Mouse (Mus musculus) activated CD4-positive, CD25-positive, alpha-beta regulatory T cell, adult 4 months (primary cell): ENCODE results near the gene Ptbp1. TPM values are rescaled to one million over a fixed set of nuclear protein-coding genes. Genes with fewer than 3 reads are reported as not detected.
A peak's percentile ranks its signal among the peaks of the same experiment; 100 is the strongest.

Source experiments
- ATAC-seq: one replicate; pipeline ENCODE4 v1.8.0; 2017
- polyA plus RNA-seq, 2 experiments: library from polyadenylated mRNA; unstranded; fragments of 100-300 nt; shearing (Covaris generic); gene quantifications; one replicate each; pipeline ENCODE4 v1.2.1; 2017

The Ptbp1 gene
- polyA plus RNA-seq, 2 experiments from 2014 or later: 94.0 to 159 TPM

- ATAC-seq: peak; percentile 59
These were observed 19.3 kb upstream of the Ptbp1 start for GRCm38 (mm10) chr10:79834769-79835398.

- no peak for ATAC-seq
These were observed 17.3 kb upstream of the Ptbp1 start for GRCm38 (mm10) chr10:79836918-79837317.

GRCm38 (mm10) chr10:79838151-79838550, 16.1 kb upstream of the Ptbp1 start:
- ATAC-seq: no peak

GRCm38 (mm10) chr10:79840091-79840490, 14.1 kb upstream of the Ptbp1 start:
- no peak for ATAC-seq

- no peak for ATAC-seq
These were observed 13.3 kb upstream of the Ptbp1 start for GRCm38 (mm10) chr10:79840644-79841551.

GRCm38 (mm10) chr10:79842322-79842721, 11.9 kb upstream of the Ptbp1 start:
- no peak for ATAC-seq

- ATAC-seq: no peak
These were observed 10.8 kb upstream of the Ptbp1 start for GRCm38 (mm10) chr10:79843476-79843875.

GRCm38 (mm10) chr10:79846553-79846952, 7.7 kb upstream of the Ptbp1 start:
- ATAC-seq: no peak

GRCm38 (mm10) chr10:79849941-79850628, 4.1 kb upstream of the Ptbp1 start:
- ATAC-seq: no peak

- no peak for ATAC-seq
These were observed 2.6 kb upstream of the Ptbp1 start for GRCm38 (mm10) chr10:79851653-79852052.

GRCm38 (mm10) chr10:79852107-79852789, 2.0 kb upstream of the Ptbp1 start:
- ATAC-seq: no peak

GRCm38 (mm10) chr10:79852827-79853226, 1.4 kb upstream of the Ptbp1 start:
- no peak for ATAC-seq

- no peak for ATAC-seq
These were observed 835 bp upstream of the Ptbp1 start for GRCm38 (mm10) chr10:79853392-79853791.

GRCm38 (mm10) chr10:79854801-79855541, 744 bp downstream of the Ptbp1 start:
- ATAC-seq: peak; percentile 25

GRCm38 (mm10) chr10:79855558-79856184, 1.4 kb downstream of the Ptbp1 start:
- no peak for ATAC-seq

GRCm38 (mm10) chr10:79856280-79856679, 2.1 kb downstream of the Ptbp1 start:
- ATAC-seq: no peak

GRCm38 (mm10) chr10:79856704-79857451, 2.7 kb downstream of the Ptbp1 start:
- no peak for ATAC-seq

GRCm38 (mm10) chr10:79857452-79857811, 3.2 kb downstream of the Ptbp1 start:
- ATAC-seq: no peak

- ATAC-seq: no peak
These were observed 3.7 kb downstream of the Ptbp1 start for GRCm38 (mm10) chr10:79857894-79858293.

GRCm38 (mm10) chr10:79858416-79859074, 4.3 kb downstream of the Ptbp1 start:
- no peak for ATAC-seq
